ENCODE assay signal across 24 mouse cellular contexts in genomic region chr6:118080711-118081110, GRCm38 (mm10). TPM values are rescaled to one million over a fixed set of nuclear protein-coding genes. Genes with fewer than 3 reads are reported as not detected.
DNase-seq lines count a peak whose midpoint lies in the region; ATAC-seq and TF ChIP-seq lines count a peak whose summit lies in the region.
"Had no signal": no experiment of that assay in that cellular context is flagged by ENCODE, and none has a peak within 500 bp of the region (broad histone marks: within the 10 kb centered on the region; RNA-seq: fewer than 3 reads in every experiment).

No protein-coding gene starts in this region.

- no peaks in the 10 kb centered on the region for H3K9me3 ChIP-seq in forebrain, embryonic 11.5 days (ENCODE audit: control insufficient read depth, low read length)
- no peaks in the 10 kb centered on the region for H3K9me3 ChIP-seq in forebrain, postnatal 0 days (ENCODE audit: low read length)
- H3K9me3 ChIP-seq in hindbrain, embryonic 12.5 days (replicated peaks): no peaks in the 10 kb centered on the region
- H3K9me3 ChIP-seq in hindbrain, embryonic 14.5 days (ENCODE audit: control insufficient read depth, low read length): no peaks in the 10 kb centered on the region
- H3K9me3 ChIP-seq: embryonic facial prominence, embryonic 12.5 days; embryonic facial prominence, embryonic 15.5 days; forebrain, embryonic 12.5 days; heart, embryonic 12.5 days; heart, embryonic 15.5 days; hindbrain, embryonic 10.5 days; hindbrain, embryonic 15.5 days had no signal

- H3K4me3 ChIP-seq in forebrain, embryonic 11.5 days (ENCODE audit: low read depth, low read length): no peak overlapping the region
- H3K4me3 ChIP-seq in forebrain, postnatal 0 days (ENCODE audit: low read depth, low read length): no peak overlapping the region
- no peak overlapping the region for H3K4me3 ChIP-seq in hindbrain, embryonic 12.5 days
- no peak overlapping the region for H3K4me3 ChIP-seq in hindbrain, embryonic 14.5 days (replicated peaks; ENCODE audit: low read length)
- H3K4me3 ChIP-seq: embryonic facial prominence, embryonic 12.5 days; embryonic facial prominence, embryonic 15.5 days; forebrain, embryonic 12.5 days; heart, embryonic 12.5 days; heart, embryonic 15.5 days; hindbrain, embryonic 10.5 days; hindbrain, embryonic 15.5 days had no signal

- no peak overlapping the region for H3K27ac ChIP-seq in forebrain, embryonic 11.5 days (ENCODE audit: low read depth, low read length)
- H3K27ac ChIP-seq in forebrain, postnatal 0 days (ENCODE audit: low read depth, low read length): no peak overlapping the region
- H3K27ac ChIP-seq in hindbrain, embryonic 12.5 days: no peak overlapping the region
- no peak overlapping the region for H3K27ac ChIP-seq in hindbrain, embryonic 14.5 days
- H3K27ac ChIP-seq: embryonic facial prominence, embryonic 12.5 days; embryonic facial prominence, embryonic 15.5 days; forebrain, embryonic 12.5 days; heart, embryonic 15.5 days; hindbrain, embryonic 10.5 days; hindbrain, embryonic 15.5 days had no signal

- no peak overlapping the region for H3K9ac ChIP-seq in forebrain, embryonic 11.5 days (ENCODE audit: low read length)
- no peak overlapping the region for H3K9ac ChIP-seq in forebrain, postnatal 0 days
- no peak overlapping the region for H3K9ac ChIP-seq in hindbrain, embryonic 12.5 days
- H3K9ac ChIP-seq in hindbrain, embryonic 14.5 days: no peak overlapping the region
- H3K9ac ChIP-seq: embryonic facial prominence, embryonic 12.5 days; embryonic facial prominence, embryonic 15.5 days; forebrain, embryonic 12.5 days; heart, embryonic 12.5 days; heart, embryonic 15.5 days; hindbrain, embryonic 15.5 days had no signal

- 85% methylated on average over 4 of the region's 4 CpGs for WGBS in forebrain, embryonic 11.5 days
- 96% methylated on average over 4 of the region's 4 CpGs for WGBS in forebrain, postnatal 0 days
- WGBS in hindbrain, embryonic 12.5 days: 90% methylated on average over 4 of the region's 4 CpGs
- 97% methylated on average over 4 of the region's 4 CpGs for WGBS in hindbrain, embryonic 14.5 days

- TF ChIP-seq CTCF in forebrain, postnatal 0 days (IDR thresholded peaks at IDR 0.05; ENCODE audit: low read depth): no peak

- no peaks in the 10 kb centered on the region for H3K36me3 ChIP-seq in forebrain, embryonic 11.5 days (ENCODE audit: control insufficient read depth, insufficient read depth, low read length)
- H3K36me3 ChIP-seq in forebrain, postnatal 0 days (ENCODE audit: insufficient read depth): peaks cover under 1% of the 10 kb centered on the region; the same call in 1 of the 2 replicates
- no peaks in the 10 kb centered on the region for H3K36me3 ChIP-seq in hindbrain, embryonic 12.5 days
- no peaks in the 10 kb centered on the region for H3K36me3 ChIP-seq in hindbrain, embryonic 14.5 days (replicated peaks; ENCODE audit: control insufficient read depth, insufficient read depth)
- H3K36me3 ChIP-seq: embryonic facial prominence, embryonic 12.5 days; embryonic facial prominence, embryonic 15.5 days; forebrain, embryonic 12.5 days; heart, embryonic 12.5 days; heart, embryonic 15.5 days; hindbrain, embryonic 10.5 days; hindbrain, embryonic 15.5 days had no signal

- no peak for ATAC-seq in forebrain, embryonic 11.5 days (replicated peaks; ENCODE audit: low FRiP score)
- ATAC-seq in forebrain, postnatal 0 days: no peak
- 0 out of 2 replicates have a peak, but pooled peaks have one; percentile 6 for ATAC-seq in hindbrain, embryonic 12.5 days (ENCODE audit: low FRiP score)
- ATAC-seq in hindbrain, embryonic 14.5 days (ENCODE audit: low FRiP score): no peak
- ATAC-seq: forebrain, embryonic 16.5 days; intestine, postnatal 0 days; Patski had no signal

- no peaks in the 10 kb centered on the region for H3K4me1 ChIP-seq in forebrain, embryonic 11.5 days (replicated peaks; ENCODE audit: control insufficient read depth, insufficient read depth, low read length)
- H3K4me1 ChIP-seq in forebrain, postnatal 0 days (ENCODE audit: insufficient read depth): no peaks in the 10 kb centered on the region
- peaks cover 5% of the 10 kb centered on the region; the same call in 1 of the 2 replicates for H3K4me1 ChIP-seq in hindbrain, embryonic 12.5 days
- H3K4me1 ChIP-seq in hindbrain, embryonic 14.5 days (replicated peaks; ENCODE audit: control insufficient read depth, insufficient read depth, low read length): no peaks in the 10 kb centered on the region; the same call in 1 of the 2 replicates
- H3K4me1 ChIP-seq: embryonic facial prominence, embryonic 12.5 days; embryonic facial prominence, embryonic 15.5 days had no signal

- no peak overlapping the region for H3K4me2 ChIP-seq in forebrain, embryonic 11.5 days (ENCODE audit: low read depth, low read length, severe bottlenecking)
- H3K4me2 ChIP-seq in forebrain, postnatal 0 days (ENCODE audit: low read depth): no peak overlapping the region
- H3K4me2 ChIP-seq in hindbrain, embryonic 12.5 days (replicated peaks): no peak overlapping the region
- H3K4me2 ChIP-seq in hindbrain, embryonic 14.5 days (replicated peaks): no peak overlapping the region
- H3K4me2 ChIP-seq: embryonic facial prominence, embryonic 12.5 days; embryonic facial prominence, embryonic 15.5 days; forebrain, embryonic 12.5 days; heart, embryonic 12.5 days; heart, embryonic 15.5 days; hindbrain, embryonic 15.5 days had no signal

- DNase-seq in forebrain, embryonic 11.5 days (ENCODE audit: low spot score): peak; percentile 25
- DNase-seq in forebrain, postnatal 0 days: no peak
- DNase-seq in hindbrain, embryonic 14.5 days (ENCODE audit: low spot score): no peak
- DNase-seq in urinary bladder, postnatal 14 days (ENCODE audit: low spot score): peak; percentile 1
- DNase-seq in urinary bladder, postnatal 36 days (ENCODE audit: low spot score in 2 of 2): no peak
- DNase-seq: adrenal gland, postnatal 10 days; cerebellum, adult 11 months; cerebellum, adult 2 months; cerebellum, adult 9-11 months; gastrocnemius, postnatal 10 days; gastrocnemius, postnatal 36 days; heart, postnatal 10 days; heart, postnatal 36 days had no signal

- no peaks in the 10 kb centered on the region for H3K27me3 ChIP-seq in forebrain, embryonic 11.5 days (ENCODE audit: control insufficient read depth, insufficient read depth, low read length)
- no peaks in the 10 kb centered on the region for H3K27me3 ChIP-seq in forebrain, postnatal 0 days (ENCODE audit: insufficient read depth, low read length)
- H3K27me3 ChIP-seq in hindbrain, embryonic 12.5 days: no peaks in the 10 kb centered on the region
- H3K27me3 ChIP-seq in hindbrain, embryonic 14.5 days (ENCODE audit: control insufficient read depth, insufficient read depth, low read length): no peaks in the 10 kb centered on the region
- H3K27me3 ChIP-seq: embryonic facial prominence, embryonic 12.5 days; embryonic facial prominence, embryonic 15.5 days; forebrain, embryonic 12.5 days; hindbrain, embryonic 15.5 days; Patski had no signal

RNA-seq across cellular contexts. Expression of gene Csgalnact2, which starts 58.2 kb away (rescaled TPM):
- 8.1 and 9.3 TPM in 2 replicates for polyA plus RNA-seq in forebrain, embryonic 11.5 days (2014; fragmentation: Nextera tagmentation; extraction: Ambion mirVana)
- 18.1 and 20.4 TPM in 2 replicates for total RNA-seq in forebrain, postnatal 0 days (2014; rRNA removed)
- 8.6 and 11.1 TPM in 2 replicates for polyA plus RNA-seq in forebrain, postnatal 0 days (2015; fragmentation: Nextera tagmentation; extraction: Ambion mirVana)
- polyA plus RNA-seq in hindbrain, embryonic 12.5 days (2016; fragmentation: Nextera tagmentation; extraction: Ambion mirVana): 9.8 and 12.3 TPM in 2 replicates
- polyA plus RNA-seq in hindbrain, embryonic 14.5 days (2014; fragmentation: Nextera tagmentation; extraction: Ambion mirVana): 12.7 and 13.3 TPM in 2 replicates

Comparison
In these comparisons a context has a peak if more than half of its experiments do, and no peak if none do; other contexts are left out.
1. DNase-seq: peak in forebrain, embryonic 11.5 days (single experiment) and urinary bladder, postnatal 14 days (single experiment); none in forebrain, postnatal 0 days (single experiment), hindbrain, embryonic 14.5 days (single experiment) and urinary bladder, postnatal 36 days (0 of 2).